Mouse (Mus musculus): ENCODE data around the gene Grwd1.

Gene Grwd1

DNA sequence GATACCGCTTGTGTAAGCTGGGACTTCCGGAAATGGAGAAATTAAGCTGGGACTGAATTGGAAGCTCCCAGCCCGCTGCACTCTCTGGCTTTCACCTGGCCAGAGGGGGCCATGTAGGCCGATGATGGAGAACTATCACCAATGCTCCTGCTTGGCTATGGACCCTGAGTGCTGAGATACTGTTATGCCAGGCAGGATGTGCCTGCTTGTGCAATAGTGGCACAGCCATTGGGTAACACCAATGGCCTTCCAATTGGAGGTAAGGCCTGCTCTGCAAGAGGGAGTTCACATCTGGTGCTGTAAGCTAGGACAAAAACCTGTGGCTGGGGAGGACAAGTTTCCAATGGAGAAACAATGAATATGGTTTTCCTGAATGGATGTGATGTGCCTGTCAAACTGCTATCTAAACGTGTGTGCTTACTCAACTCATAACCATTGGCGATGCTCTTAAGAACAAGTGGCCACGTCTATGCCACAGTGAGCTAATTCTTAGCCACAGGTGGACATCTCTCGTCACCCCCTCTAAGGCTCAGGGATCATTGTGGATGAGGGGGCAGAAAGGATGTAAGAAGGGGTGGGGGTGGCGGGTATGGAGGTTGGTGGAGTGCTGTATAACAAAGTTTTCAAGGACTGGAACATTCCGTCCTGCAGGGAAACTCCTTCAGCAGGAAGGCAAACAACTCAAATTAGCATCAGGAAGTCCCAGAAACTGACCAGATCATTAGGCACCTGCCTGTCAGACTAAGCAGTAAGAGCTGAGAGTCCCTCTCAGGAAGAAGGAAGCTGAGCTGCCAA is 12.4 kb upstream of the Grwd1 start:
- DNase-seq (ENCODE audit: low spot score) = no peak

DNA sequence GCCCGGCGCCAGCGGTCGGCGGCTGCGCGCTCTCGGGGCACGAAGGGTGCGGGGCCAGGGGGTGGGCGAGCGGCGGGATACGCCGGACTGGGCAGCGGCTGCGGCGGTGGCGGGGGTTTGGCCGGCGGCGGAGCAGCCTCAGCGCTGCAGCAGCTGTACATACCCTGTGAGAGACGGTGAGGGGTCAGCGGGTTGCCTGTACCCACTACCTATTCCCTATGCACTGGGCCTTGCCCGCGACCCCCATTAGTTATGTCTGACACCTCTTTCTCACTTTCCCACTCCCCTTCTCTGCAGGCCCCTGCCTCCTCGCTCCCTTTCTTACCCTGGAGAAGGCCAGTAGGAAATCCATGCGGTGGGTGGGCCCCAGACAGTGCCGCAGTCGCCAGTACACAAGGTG is 3.2 kb upstream of the Grwd1 start:
- DNase-seq (ENCODE audit: low spot score) = no peak

DNA sequence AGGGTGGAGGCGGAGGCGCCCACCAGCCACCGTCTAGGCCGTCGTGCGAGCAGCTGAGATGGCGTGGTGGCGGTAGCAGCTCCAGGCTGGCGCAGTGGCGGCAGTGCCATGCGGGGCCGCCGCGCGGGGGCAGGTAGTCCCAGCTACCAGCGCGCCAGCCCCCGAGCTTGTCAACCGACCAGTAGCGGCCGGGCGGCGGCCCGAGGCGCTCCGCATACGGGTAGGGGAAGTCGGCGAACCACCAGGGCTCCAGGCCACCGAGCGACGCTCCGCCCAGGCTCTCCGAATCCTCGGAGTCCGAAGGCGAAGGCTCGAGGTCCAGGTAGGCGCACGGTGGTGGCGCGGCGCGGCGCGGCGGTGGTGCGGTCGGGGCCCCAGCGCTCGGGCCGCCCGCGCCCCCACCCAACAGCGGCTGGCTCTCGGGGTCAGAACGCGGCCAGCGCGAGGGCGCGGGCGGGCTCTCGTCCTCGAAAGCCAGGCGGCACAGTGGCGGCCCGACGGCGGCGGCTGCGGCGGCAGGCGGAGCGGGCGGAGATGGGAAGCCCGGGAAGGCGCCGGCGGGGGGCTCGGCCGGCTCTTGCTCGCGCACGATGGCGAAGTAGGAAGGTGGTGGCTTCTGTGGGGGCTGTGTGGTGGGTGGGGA is 2.5 kb upstream of the Grwd1 start:
- no peak for DNase-seq (ENCODE audit: low spot score)

DNA sequence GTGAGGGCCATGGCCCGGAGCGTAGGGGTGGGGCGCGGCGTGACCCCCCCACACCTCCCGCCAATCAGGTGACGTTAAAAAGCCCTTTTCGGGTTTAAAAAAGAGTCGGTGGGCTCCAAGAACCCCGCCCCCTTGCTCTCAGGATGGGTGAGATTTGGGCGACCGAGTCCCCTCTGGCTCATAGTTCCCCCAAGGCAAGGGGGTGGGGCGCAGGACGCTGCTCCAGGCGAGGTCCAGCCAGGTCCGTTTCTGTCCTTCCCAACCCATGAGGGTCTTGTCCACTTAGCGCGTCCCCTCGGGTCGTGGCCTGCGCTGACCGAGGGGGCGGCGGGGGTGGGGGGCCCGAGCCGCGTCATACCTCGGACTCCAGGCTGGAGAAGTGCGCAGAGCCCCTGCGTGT is 1.7 kb upstream of the Grwd1 start:
- no peak for DNase-seq (ENCODE audit: low spot score)

DNA sequence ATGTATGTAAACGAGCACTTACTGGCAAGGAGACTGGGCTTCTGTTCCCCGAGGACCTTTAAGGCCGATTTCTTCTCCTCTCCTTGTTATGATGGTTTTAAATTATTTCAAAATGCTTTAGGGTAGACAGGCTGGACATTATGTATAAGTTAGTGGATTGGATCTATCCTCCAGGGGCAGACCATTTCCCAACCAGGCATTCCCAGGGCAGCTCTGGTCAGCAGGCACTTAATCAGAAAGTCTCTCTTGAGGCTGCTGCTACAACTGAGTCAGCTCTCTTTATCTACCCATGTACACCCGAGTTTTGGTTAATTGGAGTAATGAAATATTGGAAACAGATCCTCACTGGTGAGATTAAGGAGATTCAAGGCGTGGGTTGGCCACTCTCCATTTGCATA is 383 bp upstream of the Grwd1 start:
- no peak for DNase-seq (ENCODE audit: low spot score)

DNA sequence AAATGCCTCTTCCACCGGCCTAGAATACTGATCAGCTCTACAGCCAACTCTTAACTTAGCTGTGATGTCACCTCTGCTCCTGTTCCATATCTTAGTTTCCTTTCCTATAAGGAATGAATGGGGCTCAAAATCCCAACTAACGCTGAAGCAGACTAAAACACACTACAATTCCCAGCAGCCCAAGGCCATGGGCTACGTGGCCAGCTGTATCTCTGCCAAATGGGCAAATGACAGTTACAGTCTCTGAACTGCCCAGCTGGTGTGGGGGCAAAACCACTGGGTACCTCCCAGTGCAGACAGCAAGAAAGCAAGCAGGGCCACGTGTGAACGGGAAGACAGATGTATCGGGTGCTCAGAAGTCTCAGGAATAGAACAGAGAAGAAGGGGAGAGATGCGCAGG is 4.1 kb downstream of the Grwd1 start:
- DNase-seq (ENCODE audit: low spot score) = no peak

DNA sequence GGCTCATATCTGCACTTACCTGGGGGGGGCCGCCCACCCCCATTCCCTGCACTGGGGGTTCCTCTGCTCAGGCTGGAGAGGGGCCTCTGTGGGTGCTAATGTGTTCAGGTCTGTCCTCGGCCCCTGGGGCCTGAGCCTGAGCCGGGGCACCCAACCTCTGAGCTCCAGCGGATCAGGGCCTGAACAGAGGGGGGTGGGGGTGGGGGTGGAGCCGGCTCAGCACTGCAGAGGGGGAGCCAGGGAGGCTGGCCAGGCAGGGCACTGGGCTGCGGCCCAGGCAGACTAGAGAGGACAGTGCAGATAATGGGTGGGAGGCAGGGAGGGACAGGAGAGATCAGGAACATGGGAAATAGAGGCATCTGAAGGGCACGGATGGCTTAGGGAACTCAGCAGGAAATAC is 6.1 kb downstream of the Grwd1 start, which contains the start of gene Kcnj14:
Gene Kcnj14, minus strand, starts transcription at position 185 of the 400 bp plus-strand sequence.
- no peak for DNase-seq (ENCODE audit: low spot score)

DNA sequence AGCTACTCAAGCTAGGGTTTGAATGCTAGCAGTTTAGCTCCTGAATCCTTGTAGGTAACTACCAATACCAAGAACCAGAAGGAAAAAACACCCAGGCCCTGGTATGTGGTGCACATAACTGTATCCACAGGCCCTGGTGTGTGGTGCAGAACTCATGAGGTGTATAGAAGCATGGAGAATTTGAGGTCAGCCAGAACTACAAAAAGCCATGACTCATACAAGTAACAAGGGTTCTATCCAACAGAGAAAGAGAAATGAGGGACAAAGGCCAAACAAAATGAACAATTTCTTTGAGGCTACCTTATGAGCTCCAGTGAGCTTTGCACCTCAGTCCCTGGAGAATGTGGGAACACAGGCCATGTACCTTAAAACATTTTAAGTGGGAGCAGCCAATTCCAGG is 9.8 kb downstream of the Grwd1 start:
- DNase-seq (ENCODE audit: low spot score) = no peak

DNA sequence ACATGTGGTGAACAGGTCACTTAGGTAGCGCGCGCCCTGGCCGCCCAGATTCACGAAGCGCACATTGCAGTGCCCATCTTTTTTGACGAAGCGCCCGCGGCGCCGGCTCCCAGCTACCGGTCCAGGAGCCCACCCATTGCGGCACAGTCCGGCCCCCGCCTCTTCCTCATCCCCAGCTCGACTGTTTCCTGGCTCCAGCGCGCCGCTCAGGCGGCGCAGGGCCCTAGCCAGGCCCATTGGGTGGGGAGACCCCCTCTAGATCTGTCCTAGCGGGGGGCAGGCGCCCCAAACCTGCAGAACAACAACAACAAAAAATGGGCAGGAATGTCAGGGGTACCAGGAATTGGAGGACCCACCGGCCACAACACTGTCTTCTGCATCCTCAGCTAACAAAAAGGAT is 10.9 kb downstream of the Grwd1 start:
- DNase-seq (ENCODE audit: low spot score) = no peak

DNA sequence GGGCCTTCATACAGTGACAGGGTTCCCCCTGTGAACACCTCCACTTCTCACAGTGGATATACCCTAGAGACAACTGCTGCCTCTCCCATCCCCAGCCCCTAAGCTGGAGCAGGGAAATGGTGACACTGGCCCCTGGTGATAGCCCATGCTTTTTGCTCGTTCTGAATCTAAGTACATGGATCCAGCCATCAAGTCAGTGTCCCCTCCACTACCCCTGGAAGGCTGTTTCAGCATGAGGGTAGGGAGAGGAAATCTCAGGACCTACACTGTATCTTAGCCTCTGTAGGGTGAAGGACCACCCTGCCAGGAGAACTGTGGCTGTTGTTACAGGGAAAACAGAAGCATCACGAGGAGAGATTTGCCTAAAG is 14.8 kb downstream of the Grwd1 start:
- no peak for DNase-seq (ENCODE audit: low spot score)

DNA sequence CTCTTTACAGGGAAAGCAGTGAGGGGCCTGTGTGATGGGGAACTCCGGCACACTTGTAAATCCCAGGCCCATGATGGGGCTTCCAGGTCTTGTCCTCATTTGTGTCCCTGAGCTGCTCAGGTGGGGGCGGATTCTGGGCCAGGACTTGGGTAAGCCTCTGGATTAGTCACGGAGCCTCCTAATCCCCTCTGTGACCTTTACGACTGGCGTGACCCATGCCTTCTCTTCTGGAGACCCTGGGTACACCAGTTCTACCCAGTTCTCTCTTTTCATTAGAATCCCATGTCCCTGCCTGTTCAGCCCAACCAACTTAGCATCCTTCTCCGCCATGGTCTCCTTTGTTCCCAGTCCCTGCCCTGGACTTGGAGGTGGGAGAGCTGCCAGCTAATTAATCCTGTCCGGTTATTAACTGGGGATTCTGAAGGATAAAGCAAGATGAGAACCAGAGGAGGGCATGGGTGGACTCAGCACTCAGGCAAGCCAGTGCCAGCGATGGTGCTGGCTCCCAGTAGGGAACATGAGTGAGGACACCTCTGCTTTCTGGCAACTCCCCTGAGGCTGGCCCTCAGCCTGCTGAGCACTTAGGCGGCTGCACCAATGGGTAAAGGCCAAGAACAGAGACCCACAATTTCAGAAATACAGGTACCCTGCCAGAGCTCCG is 15.3 kb downstream of the Grwd1 start:
- DNase-seq (ENCODE audit: low spot score) = no peak

DNA sequence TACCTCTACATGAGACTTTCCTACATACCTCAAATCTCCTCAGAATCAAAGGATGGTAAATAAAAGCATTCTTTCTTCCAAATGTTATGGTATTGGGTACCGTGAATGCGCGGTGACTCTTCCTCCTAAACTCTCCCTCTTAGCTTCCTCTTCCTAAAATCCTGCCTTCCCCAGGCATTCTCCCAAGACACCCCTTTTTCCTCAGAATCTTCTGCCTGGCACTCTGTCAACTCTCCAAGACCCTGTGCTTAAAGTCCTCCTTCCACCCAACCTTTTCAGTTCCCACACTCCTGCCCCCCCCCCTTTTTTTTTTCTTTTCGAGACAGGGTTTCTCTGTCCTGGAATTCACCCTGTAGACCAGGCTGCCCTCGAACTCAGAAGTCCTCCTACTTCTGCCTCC is 15.9 kb downstream of the Grwd1 start:
- no peak for DNase-seq (ENCODE audit: low spot score)

DNA sequence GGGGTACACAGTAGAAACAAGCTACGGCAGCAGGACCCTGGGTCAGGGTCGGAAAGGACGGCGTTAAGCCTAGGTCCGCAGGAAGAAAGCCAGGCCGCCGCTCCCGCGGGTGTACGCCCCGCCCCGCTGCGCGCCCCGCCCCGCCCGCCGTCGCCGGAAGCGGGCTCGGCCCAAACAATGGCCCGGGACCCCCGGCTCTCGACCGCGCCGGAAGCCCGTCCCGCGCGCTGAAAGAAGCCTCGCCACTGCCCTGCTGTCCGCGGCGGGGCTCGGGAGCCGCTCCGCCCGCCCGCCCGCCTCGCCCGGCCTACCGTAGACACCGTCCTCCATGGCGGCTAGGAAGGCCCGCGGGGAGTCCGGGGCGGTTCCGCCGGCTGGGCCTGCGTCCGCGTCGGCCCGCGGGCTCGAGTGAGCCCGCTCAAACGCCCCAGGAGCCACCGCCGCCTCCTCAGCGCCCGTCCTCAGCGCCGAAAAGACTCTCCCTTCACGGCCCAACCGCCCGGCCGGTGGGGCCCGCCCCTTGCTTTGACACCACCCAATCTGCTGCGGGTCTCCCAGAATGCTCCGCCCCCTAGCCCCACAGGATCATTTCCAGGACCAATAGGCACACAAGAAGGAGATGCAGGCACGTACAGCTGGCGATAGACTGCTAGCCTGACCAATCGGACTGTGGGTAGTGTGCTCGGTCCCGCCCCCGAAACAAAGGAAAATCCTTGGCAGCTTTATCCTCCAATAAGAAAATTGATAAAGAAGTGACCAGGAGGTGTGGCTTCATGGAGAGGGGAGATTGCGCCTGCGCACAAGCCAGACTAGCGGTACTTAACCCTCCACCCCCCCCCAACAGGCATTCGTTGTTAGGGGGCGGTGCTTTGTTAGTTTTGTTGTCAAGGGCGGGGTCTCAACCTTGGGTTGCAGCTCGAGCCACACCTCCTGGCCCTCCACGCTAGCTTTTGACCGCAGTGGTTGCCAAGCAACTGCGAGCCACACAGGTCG is 16.7 kb downstream of the Grwd1 start, which contains the start of gene Cyth2:
Gene Cyth2, minus strand, starts transcription at position 795 of the 993 bp plus-strand sequence.
- peak; percentile 100 for DNase-seq (ENCODE audit: low spot score)

DNA sequence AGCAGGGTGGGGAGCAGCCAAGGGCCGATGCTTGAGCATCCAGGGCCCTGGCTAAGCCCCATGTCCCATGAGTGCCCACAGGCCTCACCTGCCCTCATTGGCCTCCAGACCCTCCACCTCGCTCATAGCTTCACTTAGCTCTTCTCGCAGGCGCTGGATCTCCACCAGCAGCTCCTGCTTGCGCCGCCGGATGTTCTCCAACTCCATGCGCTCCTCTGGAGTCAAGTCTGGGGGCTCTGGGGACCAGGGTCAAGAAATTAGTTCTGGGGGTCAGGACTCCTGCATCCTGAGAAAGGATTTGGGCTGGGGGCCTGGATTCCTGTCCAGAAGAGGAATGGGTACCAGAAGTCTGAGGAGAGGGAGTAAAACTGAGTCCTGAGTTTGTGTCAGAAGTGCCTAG is 17.8 kb downstream of the Grwd1 start:
- DNase-seq (ENCODE audit: low spot score) = no peak

DNA sequence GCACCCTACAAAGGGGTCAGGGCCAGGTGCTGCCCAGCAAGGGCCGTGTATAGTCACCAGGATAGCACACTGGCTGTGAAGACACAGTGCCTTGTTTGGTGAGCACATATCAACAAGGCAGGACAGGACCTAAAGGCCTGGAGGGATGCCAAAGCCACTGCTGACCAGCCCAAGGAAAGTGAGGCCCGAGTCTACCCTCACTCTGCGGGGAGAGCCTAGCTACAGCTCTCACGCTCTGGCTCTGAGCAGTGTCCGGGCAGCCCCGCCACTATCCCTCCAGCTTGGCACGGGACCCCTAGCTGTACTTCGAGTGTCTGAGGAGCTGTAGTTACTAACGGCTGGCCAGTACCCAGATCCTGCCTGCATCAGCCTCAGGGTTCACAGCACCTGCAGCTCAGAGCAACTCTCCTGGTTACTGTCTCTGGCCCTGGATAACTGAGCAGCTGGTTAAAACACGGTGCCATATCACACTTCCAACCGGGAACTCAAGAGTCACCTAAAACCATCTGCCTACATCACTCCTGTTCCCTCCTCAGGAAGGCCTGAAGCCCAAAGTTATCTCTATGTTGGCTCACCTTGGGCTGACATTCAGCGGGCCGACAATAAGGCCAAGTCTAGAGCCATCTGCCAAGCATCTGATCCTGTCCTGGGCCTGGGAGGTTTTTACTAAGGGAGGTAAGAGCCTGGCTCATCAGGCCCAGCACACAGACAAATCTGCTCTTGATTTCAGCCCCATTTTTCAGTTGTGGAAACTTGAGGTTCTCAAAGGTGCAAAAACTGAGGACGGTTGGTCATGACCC is 21.3 kb downstream of the Grwd1 start:
- no peak for DNase-seq (ENCODE audit: low spot score)

DNA sequence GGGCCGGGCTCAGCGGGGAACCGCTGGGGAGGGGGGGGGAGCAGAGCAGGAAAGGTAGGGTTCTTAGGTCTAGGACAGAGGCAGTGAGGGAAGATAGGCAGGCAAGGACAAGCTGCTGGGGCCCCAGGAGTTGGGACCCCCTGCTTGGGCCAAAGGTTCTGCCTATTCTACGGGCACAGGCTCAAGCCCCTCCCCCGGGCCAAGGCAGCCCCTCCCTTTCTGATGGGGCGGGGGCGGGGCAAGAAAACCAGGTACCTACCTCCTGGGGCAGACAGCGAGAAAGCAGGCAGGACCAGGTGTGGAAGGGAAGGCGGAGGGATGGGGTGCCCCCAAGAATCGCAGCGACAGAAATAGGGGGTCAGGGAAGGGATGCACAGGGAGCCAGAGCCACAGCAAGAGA is 22.3 kb downstream of the Grwd1 start:
- DNase-seq (ENCODE audit: low spot score) = no peak

DNA sequence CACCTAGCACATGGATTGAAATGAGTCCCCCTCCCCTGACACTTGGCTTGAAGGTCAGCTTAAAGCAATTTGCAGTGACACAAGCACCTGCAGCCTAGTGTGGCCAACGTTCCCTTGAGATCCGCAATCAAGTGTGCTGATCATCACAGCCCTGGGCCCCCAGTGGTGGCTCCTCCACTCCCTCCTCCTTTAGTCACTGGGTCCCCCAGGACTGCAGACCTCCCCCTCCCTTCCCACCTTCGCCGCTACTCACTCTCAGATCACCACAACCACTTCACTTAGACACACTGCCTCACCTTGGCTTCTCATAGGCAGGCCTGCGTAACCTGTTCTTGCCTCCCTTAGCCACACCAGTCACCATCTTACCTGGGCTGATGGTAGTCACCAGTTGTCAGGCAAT is 24.8 kb downstream of the Grwd1 start:
- DNase-seq (ENCODE audit: low spot score) = no peak

DNA sequence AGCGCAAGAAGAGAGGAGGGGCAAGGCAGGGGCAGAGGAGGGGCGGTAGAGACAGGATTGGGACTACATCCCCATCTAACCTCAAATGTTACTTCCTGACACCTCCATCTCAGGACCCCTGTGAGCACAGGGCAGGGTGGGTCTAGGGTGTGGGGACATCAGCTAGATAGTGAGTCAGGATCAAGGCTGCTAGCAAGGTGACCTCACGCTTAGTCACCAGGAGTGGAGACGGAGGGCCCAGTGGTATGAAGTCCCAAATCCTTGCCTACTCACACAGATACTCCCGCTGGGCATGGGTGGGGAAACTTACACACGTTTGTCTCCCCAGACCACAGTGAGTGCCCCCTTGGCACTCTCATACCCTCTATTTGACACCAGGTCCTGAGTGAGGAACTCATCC is 28.2 kb downstream of the Grwd1 start:
- no peak for DNase-seq (ENCODE audit: low spot score)

DNA sequence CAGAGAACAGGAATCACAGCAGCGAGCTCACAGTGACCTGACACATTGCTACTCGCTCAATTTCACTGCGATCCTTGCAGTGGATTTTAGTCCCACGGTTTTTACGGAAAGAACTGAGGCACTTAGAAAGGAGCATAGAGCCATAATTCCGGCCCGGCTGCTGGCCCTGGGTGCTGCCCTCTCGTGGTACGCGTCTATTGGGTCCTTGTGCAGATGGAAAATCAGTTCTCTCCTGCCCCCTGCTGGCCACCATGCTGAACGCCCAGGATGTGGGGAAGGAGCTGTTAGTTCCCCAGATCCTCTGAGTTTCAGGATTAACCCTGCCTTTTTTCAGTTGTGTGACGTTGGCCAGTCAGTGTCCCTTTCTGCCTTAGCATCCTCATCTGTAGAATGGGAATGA is 29.4 kb downstream of the Grwd1 start:
- peak; percentile 97 for DNase-seq (ENCODE audit: low spot score)

DNA sequence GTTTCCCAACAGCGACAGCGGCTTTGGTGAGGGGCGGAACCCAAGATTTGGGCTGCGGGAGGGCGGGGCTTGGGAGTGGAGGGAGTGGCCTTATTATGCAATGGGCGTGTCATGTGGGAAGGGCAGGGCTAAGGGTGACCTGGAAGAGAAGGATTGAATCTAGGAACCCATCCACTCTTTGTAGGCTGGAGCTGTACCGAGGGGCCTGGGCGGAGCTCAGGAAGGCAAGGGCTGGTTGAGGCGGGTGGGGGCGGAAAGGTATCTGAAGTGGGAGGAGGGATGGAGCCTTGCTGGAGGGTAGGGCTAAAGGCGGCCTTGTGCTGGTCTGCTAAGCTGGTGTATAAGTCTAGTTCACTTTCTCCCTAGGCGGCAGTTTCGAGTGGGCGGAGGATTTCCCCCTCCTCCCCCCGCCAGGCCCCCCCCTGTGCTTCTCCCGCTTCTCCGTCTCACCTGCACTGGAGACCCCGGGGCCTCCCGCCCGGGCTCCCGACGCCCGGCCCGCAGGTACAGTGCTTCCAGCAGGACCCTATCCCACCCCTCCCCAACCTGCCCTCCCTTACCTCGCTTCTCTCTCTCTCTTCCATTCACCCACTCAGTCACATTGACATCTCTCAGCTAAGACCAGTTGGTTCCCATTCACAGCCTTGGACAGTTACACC is 30.1 kb downstream of the Grwd1 start:
- peak; percentile 51 for DNase-seq (ENCODE audit: low spot score)

DNA sequence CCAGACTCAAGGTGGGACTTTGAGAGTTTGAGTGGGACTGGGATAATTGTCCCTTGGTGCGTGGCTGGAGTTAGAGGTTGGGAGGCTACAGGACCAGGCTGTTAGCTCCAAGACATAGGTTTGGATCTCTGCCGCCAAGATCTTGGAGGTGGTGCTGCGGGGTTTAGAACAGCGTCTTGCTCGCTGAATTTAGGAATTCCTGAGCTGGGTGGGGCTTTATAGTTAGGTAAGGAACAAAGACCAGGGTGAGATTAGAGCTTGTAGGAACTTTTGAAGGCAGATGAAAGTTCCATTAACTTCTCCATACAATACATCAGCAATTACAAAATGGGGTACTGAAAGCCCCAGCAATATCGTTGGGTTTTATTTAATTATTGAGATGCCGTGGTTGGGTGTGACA is 30.7 kb downstream of the Grwd1 start:
- no peak for DNase-seq (ENCODE audit: low spot score)
